Mouse (Mus musculus) heart, adult 2 months (tissue): ENCODE measurements around the gene Nrxn3.

ENCODE experiments used
- CTCF ChIP-seq: fragments of 200-600 bp; IDR thresholded peaks from 2 replicates; pipeline ENCODE4 v1.8.1; 2022; ENCODE audit warnings: antibody characterized with exemption, mild to moderate bottlenecking, moderate library complexity
- EP300 ChIP-seq: fragments of 200-500 bp; IDR thresholded peaks from 2 replicates; pipeline ENCODE4 v1.6.1; 2011; ENCODE audit warnings: low read depth, low read length, control low read depth; ENCODE audit not compliant: insufficient read depth
- POLR2A ChIP-seq: fragments of 200-500 bp; IDR thresholded peaks from 2 replicates; pipeline ENCODE4 v1.6.1; 2011; ENCODE audit warnings: mild to moderate bottlenecking, low read depth, low read length, control low read depth; ENCODE audit not compliant: insufficient read depth

DNA sequence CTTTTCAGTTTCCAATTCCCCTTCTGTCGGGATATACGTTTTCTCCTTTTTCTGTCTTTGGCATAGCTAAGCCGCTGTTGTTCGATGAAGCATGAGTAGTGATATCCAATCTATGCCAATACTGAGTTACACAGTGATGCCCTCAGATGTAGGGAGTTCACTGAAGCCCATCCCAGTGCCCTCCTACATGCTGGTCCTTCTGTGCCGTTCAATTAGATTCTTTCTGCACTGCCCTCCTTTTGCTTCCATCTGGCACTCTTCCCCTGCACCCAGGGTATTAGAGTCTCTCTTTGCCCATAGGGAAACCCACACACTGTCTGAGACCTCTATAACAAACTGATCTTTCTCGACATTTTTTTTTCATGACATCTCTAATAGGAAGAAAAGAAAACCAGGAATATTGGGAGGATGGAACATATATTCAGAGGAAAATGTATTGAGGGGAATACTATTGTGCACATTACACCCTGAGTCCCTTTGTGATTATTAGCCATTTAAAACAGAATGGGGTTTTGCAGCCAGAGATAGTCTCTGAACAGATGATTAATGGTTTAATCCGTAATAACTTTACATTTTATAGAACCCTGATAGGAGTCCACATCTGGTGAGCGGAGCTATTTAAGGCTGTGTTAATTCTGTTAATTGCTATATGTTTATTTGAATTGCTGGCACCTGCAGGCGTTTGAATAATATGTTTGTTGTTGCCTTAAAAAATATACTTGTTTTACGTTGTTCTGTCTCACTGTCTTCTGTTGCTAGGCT lies 476.3 kb downstream of the Nrxn3 start:
- TF ChIP-seq CTCF, result no peak
- no peak for TF ChIP-seq POLR2A
- TF ChIP-seq EP300, result no peak
